Mouse (Mus musculus) liver, embryonic 15.5 days (tissue): ENCODE data around the gene Tmem108. TPM values are rescaled to one million over a fixed set of nuclear protein-coding genes. Genes with fewer than 3 reads are reported as not detected.

Experiments used
- ATAC-seq: fragments of 200-750 bp; cut with Nextera tagmentation; 2 replicates; pipeline ENCODE4 v1.8.0; 2017; ENCODE audit warnings: moderate number of reproducible peaks, mild to moderate bottlenecking, moderate library complexity; ENCODE audit not compliant: insufficient read depth
- H3K27ac ChIP-seq: fragments of 300-500 bp; sonication (generic); replicated peaks from 2 replicates; pipeline ENCODE4 v1.5.1; 2015; ENCODE audit warnings: mild to moderate bottlenecking, inconsistent platforms
- H3K27me3 ChIP-seq: fragments of 300-500 bp; sonication (generic); 2 replicates; pipeline ENCODE4 v1.6.1; 2015; ENCODE audit warnings: mild to moderate bottlenecking, inconsistent platforms
- H3K36me3 ChIP-seq: fragments of 300-500 bp; sonication (generic); replicated peaks from 2 replicates; pipeline ENCODE4 v1.6.1; 2015; ENCODE audit warnings: moderate library complexity, mild to moderate bottlenecking, inconsistent platforms
- H3K4me1 ChIP-seq: fragments of 300-500 bp; sonication (generic); replicated peaks from 2 replicates; pipeline ENCODE4 v1.6.1; 2015; ENCODE audit warnings: inconsistent platforms
- H3K4me2 ChIP-seq: fragments of 300-500 bp; sonication (generic); 2 replicates; pipeline ENCODE4 v1.6.1; 2015; ENCODE audit warnings: moderate library complexity, mild to moderate bottlenecking, inconsistent platforms
- H3K4me3 ChIP-seq: fragments of 300-500 bp; sonication (generic); replicated peaks from 2 replicates; pipeline ENCODE4 v1.5.1; 2015; ENCODE audit warnings: mild to moderate bottlenecking, inconsistent platforms
- H3K9ac ChIP-seq: fragments of 300-500 bp; sonication (generic); 2 replicates; pipeline ENCODE4 v1.6.1; 2015; ENCODE audit warnings: moderate library complexity, mild to moderate bottlenecking, inconsistent platforms
- H3K9me3 ChIP-seq: fragments of 300-500 bp; sonication (generic); replicated peaks from 2 replicates; pipeline ENCODE4 v1.6.1; 2016; ENCODE audit warnings: inconsistent platforms
- WGBS: fragments of 180-500 bp; shearing (Covaris S2); methylation state at CpG from one replicate; pipeline ENCODE4 v1.1.7; 2015; ENCODE audit warnings: mixed read lengths; ENCODE audit not compliant: insufficient replicate concordance; 5-methylcytosine and 5-hydroxymethylcytosine counted together
- polyA plus RNA-seq: library from polyadenylated mRNA; unstranded; fragments of >200 nt; fragmentation: Nextera tagmentation; extraction: Ambion mirVana; gene quantifications from 2 replicates; pipeline ENCODE4 v1.2.1, GENCODE M21; 2015

The Tmem108 gene
- polyA plus RNA-seq, 1 experiment from 2014 or later, result 1.1 TPM

DNA sequence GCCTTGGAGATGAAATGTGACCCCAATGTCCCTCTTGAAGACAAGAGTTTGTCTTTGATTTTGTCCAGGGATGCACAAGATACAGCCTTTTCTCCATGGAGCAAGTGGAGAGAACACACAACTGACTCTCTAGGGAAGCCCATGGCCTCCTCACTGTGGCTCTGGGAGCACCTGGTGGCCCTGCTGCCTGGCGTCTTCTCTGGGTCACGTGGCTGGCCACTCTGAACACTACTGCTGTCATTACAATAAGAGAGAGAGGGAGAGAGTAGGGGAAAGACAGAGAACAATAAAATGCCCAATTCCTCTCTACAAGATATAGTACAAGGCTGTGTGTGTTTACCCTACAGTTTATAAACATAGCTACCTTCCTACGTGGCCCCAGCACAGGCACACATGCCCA is 40.2 kb downstream of the Tmem108 start:
- WGBS, result 54% methylated on average over 3 of the region's 3 CpGs
- Histone ChIP-seq H3K9me3 (no peaks in the 10 kb centered on the region), H3K4me2 (no peak overlapping the region), H3K9ac (no peak overlapping the region), H3K36me3 (no peaks in the 10 kb centered on the region), H3K4me3 (no peak overlapping the region), H3K4me1 (no peaks in the 10 kb centered on the region), H3K27ac (no peak overlapping the region), H3K27me3 (no peaks in the 10 kb centered on the region)
- ATAC-seq, result no peak

DNA sequence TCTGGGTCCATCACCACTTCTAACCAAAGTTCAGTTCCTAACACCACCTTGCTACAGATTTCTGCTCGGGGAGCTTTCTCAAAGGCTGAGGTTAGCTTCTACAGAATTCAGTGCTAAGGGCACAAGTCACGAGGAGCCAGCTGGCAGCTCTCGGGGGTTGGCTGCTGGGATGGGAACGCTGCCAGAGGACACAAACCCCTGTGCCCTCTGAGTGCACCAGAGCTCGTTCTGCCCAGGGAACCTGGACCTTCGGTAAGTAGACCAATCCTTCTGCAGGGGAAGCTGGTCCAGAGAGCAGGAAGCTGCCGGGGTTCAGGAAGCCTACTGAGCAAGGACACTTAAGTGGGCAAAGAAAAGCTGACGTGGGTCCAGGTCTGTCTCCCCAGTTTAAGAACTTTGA is 40.6 kb downstream of the Tmem108 start:
- H3K36me3 ChIP-seq, result no peaks in the 10 kb centered on the region
- ATAC-seq, result no peak
- no peak overlapping the region for H3K4me2 ChIP-seq
- H3K27me3 ChIP-seq, result no peaks in the 10 kb centered on the region
- no peak overlapping the region for H3K27ac ChIP-seq
- H3K9ac ChIP-seq, result no peak overlapping the region
- no peaks in the 10 kb centered on the region for H3K9me3 ChIP-seq
- H3K4me3 ChIP-seq, result no peak overlapping the region
- H3K4me1 ChIP-seq, result no peaks in the 10 kb centered on the region
- WGBS, result 57% methylated on average over 8 of the region's 8 CpGs

- Histone ChIP-seq H3K4me3 (no peak overlapping the region), H3K9ac (no peak overlapping the region), H3K27ac (no peak overlapping the region), H3K4me2 (no peak overlapping the region), H3K9me3 (no peaks in the 10 kb centered on the region), H3K4me1 (no peaks in the 10 kb centered on the region), H3K27me3 (no peaks in the 10 kb centered on the region), H3K36me3 (no peaks in the 10 kb centered on the region)
- no peak for ATAC-seq
- 72% methylated on average over 11 of the region's 11 CpGs for WGBS
Observed at GRCm38 (mm10) chr9:103720021-103720420, 41.6 kb downstream of the Tmem108 start.

GRCm38 (mm10) chr9:103716002-103716401 is 45.6 kb downstream of the Tmem108 start:
- WGBS, result 70% methylated on average over 13 of the region's 13 CpGs
- Histone ChIP-seq H3K4me2 (no peak overlapping the region), H3K4me1 (no peaks in the 10 kb centered on the region), H3K27me3 (no peaks in the 10 kb centered on the region), H3K36me3 (no peaks in the 10 kb centered on the region), H3K9me3 (no peaks in the 10 kb centered on the region), H3K4me3 (no peak overlapping the region), H3K27ac (no peak overlapping the region), H3K9ac (no peak overlapping the region)
- ATAC-seq, result no peak

- 87% methylated on average over 4 of the region's 4 CpGs for WGBS
- H3K27me3 ChIP-seq, result no peaks in the 10 kb centered on the region
- no peak overlapping the region for H3K4me2 ChIP-seq
- no peak overlapping the region for H3K4me3 ChIP-seq
- no peaks in the 10 kb centered on the region for H3K9me3 ChIP-seq
- no peaks in the 10 kb centered on the region for H3K4me1 ChIP-seq
- no peak overlapping the region for H3K9ac ChIP-seq
- no peaks in the 10 kb centered on the region for H3K36me3 ChIP-seq
- H3K27ac ChIP-seq, result no peak overlapping the region
- no peak for ATAC-seq
Observed at GRCm38 (mm10) chr9:103715352-103715751, 46.3 kb downstream of the Tmem108 start.

GRCm38 (mm10) chr9:103713230-103713629 is 48.4 kb downstream of the Tmem108 start:
- no peak overlapping the region for H3K27ac ChIP-seq
- no peak overlapping the region for H3K4me3 ChIP-seq
- H3K36me3 ChIP-seq, result no peaks in the 10 kb centered on the region
- no peak overlapping the region for H3K9ac ChIP-seq
- no peaks in the 10 kb centered on the region for H3K27me3 ChIP-seq
- 53% methylated on average over 4 of the region's 4 CpGs for WGBS
- H3K4me2 ChIP-seq, result no peak overlapping the region
- H3K4me1 ChIP-seq, result no peaks in the 10 kb centered on the region
- ATAC-seq, result no peak
- no peaks in the 10 kb centered on the region for H3K9me3 ChIP-seq

- 44% methylated on average over 7 of the region's 7 CpGs for WGBS
- Histone ChIP-seq H3K27ac (no peak overlapping the region), H3K4me1 (no peaks in the 10 kb centered on the region), H3K9me3 (no peaks in the 10 kb centered on the region), H3K9ac (no peak overlapping the region), H3K27me3 (no peaks in the 10 kb centered on the region), H3K4me2 (no peak overlapping the region), H3K36me3 (no peaks in the 10 kb centered on the region), H3K4me3 (no peak overlapping the region)
- no peak for ATAC-seq
Observed at GRCm38 (mm10) chr9:103712711-103713110, 48.9 kb downstream of the Tmem108 start.

GRCm38 (mm10) chr9:103709694-103710093 is 51.9 kb downstream of the Tmem108 start:
- Histone ChIP-seq H3K9me3 (no peaks in the 10 kb centered on the region), H3K4me3 (no peak overlapping the region), H3K9ac (no peak overlapping the region), H3K27ac (no peak overlapping the region), H3K36me3 (no peaks in the 10 kb centered on the region), H3K27me3 (no peaks in the 10 kb centered on the region), H3K4me2 (no peak overlapping the region), H3K4me1 (no peaks in the 10 kb centered on the region)
- no peak for ATAC-seq
- WGBS, result 39% methylated on average over 3 of the region's 3 CpGs

DNA sequence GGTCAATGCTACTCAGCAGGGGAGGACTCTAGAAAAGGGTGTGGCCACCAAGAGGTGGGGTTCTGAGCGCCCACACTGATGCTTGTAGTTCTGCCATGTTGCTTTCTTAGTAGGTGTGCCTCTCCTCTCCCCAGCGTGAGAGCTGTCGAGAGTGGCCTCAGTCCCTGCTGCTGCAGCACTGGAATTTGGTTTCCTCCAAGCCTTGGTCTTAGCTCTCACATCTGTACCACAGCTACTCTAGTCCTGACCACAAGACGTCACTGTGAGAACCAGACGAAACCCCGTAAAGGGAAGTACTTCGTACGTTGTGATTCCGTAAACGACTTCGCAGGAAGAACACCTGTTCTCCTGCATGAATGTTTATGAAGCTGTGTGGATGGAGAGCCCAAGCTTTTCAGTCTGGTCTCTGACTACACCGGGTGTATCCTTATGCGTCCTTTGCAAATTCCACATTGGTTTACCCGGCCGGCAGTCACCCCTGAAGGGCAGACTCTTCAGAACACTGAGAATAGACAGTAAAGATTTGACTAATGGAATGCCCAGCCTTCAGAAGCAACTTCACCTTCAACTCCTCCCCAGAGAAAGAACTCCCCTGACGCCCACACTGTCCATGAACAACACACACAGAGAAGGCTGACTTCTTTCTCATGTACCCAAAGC is 53.0 kb downstream of the Tmem108 start:
- no peak overlapping the region for H3K4me3 ChIP-seq
- no peaks in the 10 kb centered on the region for H3K9me3 ChIP-seq
- H3K27ac ChIP-seq, result no peak overlapping the region
- H3K4me1 ChIP-seq, result no peaks in the 10 kb centered on the region
- H3K36me3 ChIP-seq, result no peaks in the 10 kb centered on the region
- 19% methylated on average over 16 of the region's 16 CpGs for WGBS
- H3K4me2 ChIP-seq, result no peak overlapping the region
- ATAC-seq, result no peak
- H3K9ac ChIP-seq, result no peak overlapping the region
- no peaks in the 10 kb centered on the region for H3K27me3 ChIP-seq

GRCm38 (mm10) chr9:103707857-103708256 is 53.8 kb downstream of the Tmem108 start:
- no peak overlapping the region for H3K4me2 ChIP-seq
- no peaks in the 10 kb centered on the region for H3K9me3 ChIP-seq
- no peak overlapping the region for H3K27ac ChIP-seq
- H3K27me3 ChIP-seq, result no peaks in the 10 kb centered on the region
- H3K36me3 ChIP-seq, result no peaks in the 10 kb centered on the region
- no peaks in the 10 kb centered on the region for H3K4me1 ChIP-seq
- H3K9ac ChIP-seq, result no peak overlapping the region
- ATAC-seq, result no peak
- no peak overlapping the region for H3K4me3 ChIP-seq

DNA sequence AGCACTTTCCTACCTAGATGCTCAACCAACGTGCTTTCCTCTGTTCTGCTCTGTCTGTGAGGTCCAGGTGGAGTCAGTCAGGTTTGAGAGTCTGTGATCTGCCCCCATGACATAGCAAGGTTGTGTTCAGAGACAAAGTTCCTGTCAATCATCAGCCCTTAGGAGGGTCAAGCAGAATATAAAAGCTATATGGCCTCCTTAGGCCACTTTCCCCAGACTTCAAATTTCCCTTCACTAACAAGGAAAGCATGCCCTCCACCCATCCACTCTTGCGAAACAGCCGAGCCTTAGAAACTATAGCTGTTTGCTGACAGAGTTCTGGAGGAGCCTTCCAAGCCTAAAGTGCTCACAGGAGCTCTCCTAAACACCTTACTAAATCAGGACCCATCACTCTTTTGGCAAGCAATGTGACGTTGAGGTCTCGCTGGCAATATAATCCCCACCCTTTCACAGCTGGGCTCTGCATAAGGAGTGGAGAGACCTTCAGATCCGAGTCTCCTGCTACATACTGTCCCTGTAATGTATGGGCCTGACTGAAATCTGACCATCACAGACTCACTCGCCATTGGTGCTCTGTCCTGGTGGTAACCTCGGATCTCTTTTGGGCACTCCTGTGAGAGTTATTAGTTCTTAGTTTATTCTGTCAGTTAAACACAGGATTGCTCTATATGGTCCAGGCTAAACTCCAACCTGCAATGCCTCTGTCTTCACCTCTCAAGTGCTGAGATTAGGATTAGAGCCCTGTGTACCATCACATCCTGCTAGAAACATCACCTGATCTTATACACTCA is 54.4 kb downstream of the Tmem108 start:
- WGBS, result 46% methylated on average over 8 of the region's 8 CpGs

More for the DNA sequence above, 54.4 kb downstream of the Tmem108 start:
- Histone ChIP-seq H3K9ac (no peak overlapping the region), H3K4me2 (no peak overlapping the region), H3K4me1 (no peaks in the 10 kb centered on the region), H3K27ac (no peak overlapping the region), H3K9me3 (no peaks in the 10 kb centered on the region), H3K36me3 (no peaks in the 10 kb centered on the region), H3K27me3 (no peaks in the 10 kb centered on the region), H3K4me3 (no peak overlapping the region)
- no peak for ATAC-seq
